Mouse (Mus musculus): ENCODE measurements around the gene Mrpl17.
"Not testable (repeated sequence)": the region's sequence is repeated elsewhere in the genome, so short reads cannot be mapped to it uniquely, and the experiment has no call there.

The Mrpl17 gene

GRCm38 (mm10) chr7:105810877-105811489, at the start of gene Mrpl17:
Gene Mrpl17, minus strand, starts transcription at chr7:105811099.
- peak; percentile 100 for DNase-seq (ENCODE audit: extremely low spot score, low spot score)

DNA sequence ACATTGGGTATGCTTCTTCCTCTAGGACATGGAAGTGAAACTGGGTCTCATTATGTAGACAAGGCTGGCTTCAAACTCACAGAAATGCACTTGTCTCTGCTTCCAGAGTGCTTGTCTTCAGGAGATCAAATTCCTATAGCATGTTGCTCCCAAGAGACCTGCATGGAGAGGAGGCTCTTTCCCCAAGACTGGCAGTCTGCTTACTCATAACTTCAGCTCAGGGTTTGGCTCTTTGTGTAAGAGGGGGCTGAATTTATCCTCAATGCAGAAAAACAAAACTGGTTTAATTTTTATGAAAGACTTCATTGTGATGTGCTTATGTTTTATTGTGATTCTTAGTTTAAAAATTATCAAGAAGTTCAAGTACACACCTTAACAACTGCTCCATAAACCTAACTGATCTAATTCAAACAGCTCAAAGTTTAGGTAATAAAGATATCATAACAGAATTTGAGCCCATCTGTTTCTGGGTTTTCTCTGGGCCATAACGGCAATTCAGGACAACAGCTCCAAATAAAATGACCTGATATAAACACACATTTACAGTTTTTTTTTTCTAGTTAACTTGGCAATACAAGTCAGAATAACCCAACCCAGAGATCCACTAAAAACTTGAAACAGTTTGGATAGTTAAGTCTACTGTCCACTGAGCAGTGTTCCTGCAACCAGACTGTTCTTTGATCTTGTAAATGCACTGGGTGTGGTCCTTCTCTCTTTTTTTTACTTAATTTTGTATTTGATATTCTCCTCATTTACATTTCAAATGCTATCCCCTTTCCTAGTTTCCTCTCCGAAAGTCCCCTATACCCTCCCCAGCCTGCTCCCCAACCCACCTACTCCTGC, 45.0 kb upstream of the Mrpl17 start:
- DNase-seq (ENCODE audit: extremely low spot score, low spot score), result not testable (repeated sequence)

DNA sequence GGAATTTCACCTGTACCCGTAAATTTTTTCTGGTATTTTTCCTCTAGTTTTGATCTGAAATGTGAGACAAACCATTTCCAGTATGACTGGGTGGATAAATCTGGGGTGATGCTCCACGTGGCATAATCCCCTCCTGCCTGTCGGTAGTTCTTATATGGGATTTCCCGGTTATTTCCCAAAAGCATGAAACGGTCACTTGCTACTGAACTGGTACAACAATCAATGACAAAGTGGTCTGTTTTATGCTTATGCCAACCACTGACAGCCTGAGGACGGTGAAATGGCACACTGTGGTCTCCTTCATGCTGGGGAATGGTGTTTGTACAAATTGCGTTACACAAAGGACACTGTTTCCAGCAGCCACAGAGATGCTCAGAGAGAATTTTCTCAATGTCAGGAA, 13.4 kb upstream of the Mrpl17 start:
- no peak for DNase-seq (ENCODE audit: extremely low spot score, low spot score)

- no peak for DNase-seq (ENCODE audit: extremely low spot score, low spot score)
Measured at GRCm38 (mm10) chr7:105818483-105818882, 7.6 kb upstream of the Mrpl17 start.

GRCm38 (mm10) chr7:105816736-105817135, 5.8 kb upstream of the Mrpl17 start:
- DNase-seq (ENCODE audit: extremely low spot score, low spot score), result no peak

DNA sequence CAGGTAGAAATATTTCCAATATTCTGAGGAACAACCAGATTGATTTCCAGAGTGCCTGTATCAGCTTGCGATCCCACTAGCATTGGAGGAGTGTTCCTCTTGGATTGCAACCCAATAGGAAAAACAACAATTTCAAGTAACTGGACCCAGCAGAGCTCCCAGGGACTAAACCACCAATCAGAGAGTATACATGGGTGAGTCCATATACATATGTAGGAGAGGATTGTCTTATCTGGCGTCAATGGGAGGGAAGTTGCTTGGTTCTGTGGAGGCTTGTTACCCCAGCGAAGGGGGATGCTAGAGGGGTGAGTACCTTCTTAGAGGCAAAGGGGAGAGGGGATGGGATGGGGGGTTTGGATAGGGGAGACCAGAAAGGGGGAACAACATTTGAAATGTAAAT, 2.4 kb upstream of the Mrpl17 start:
- DNase-seq (ENCODE audit: extremely low spot score, low spot score), result no peak

DNA sequence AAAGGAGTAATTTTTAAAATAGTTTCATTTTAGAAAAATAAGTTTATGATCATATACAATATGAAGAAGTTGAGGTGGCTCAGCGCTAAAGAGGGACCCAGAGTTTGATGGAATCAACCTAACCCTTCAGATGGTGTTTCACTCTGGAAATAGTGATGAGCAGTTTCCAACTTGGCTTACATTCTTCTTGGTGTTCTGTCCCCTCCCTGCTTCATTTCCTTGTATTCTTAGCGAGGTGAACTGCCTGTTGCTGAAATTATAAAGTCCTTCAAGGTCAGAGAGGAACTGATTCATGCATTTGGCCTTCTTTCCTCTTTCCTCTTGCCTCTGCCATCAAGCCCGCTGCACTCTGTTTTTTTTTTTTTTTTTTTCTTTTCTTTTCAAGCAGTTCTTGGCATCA, 1.7 kb upstream of the Mrpl17 start:
- DNase-seq (ENCODE audit: extremely low spot score, low spot score), result no peak

GRCm38 (mm10) chr7:105811516-105811915, 617 bp upstream of the Mrpl17 start:
- no peak for DNase-seq (ENCODE audit: extremely low spot score, low spot score)

DNA sequence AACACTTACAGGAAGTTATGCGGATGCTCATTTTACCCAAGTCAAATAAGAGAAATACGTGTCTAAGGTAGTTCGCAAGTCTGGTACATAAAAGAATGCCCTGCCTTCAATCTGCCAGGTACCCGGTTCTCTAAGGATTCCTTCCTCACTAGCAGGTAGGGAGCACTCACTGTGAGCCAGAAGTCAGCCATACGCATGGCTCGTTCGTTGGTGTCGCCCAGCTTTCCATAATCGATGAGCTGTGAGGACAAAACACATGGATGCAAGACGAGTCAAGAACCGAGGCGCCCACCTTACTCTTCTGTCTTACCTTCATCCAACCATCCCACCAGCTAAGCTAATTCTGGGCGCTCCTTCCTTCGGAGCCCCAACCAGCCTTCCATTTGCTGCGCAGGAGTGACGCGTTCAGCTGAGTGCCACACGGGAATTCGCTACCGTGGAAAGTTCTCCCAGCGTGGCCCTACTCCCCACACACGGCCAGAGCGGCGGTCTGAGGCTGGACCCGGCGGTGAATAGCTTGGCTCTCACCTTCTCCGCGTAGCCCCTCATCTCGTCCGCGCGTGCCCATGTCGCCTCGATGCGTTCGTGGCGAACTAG, 521 bp downstream of the Mrpl17 start:
- DNase-seq (ENCODE audit: extremely low spot score, low spot score), result no peak

DNA sequence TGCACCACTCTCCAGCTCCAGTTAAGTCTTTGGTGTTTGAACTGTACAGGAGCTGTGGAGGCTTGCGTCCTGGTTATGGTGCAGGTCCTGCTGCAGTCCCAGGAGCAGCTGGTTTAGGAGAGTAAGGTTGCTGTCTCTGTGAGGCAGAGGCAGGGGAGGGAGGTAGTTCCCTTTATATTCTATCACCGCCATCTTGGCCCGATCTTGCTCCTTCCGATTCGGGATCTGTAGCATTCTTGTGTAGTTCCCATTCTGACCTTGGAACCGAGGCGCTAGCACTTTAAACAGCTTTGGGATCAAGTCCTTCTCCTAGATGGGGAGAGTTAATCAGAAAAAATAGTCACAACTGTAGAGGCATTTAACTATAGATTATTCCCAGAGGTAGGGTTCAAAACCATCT, 1.1 kb downstream of the Mrpl17 start:
- no peak for DNase-seq (ENCODE audit: extremely low spot score, low spot score)

- DNase-seq (ENCODE audit: extremely low spot score, low spot score), result no peak
Measured at GRCm38 (mm10) chr7:105808385-105808784, 2.5 kb downstream of the Mrpl17 start.

DNA sequence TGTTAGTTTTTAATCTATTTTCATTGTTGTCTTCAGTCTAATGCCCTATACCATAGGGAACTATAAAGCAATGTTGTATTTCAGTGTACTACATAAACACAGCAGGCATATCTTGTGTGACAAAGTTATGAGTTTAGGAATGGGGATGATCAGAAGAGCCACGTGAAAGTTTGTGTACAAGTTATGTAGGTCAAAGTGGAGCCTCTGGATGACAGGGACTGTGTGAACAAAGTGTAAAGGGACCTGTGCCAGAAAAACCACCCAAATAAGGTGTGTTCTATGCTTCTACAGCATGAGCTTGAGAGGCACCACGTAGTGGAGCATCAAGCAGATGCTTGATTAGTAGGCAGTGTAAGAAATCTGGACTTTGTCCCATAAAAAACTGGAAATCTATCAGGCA, 4.2 kb downstream of the Mrpl17 start:
- no peak for DNase-seq (ENCODE audit: extremely low spot score, low spot score)

GRCm38 (mm10) chr7:105806125-105806524, 4.8 kb downstream of the Mrpl17 start:
- DNase-seq (ENCODE audit: extremely low spot score, low spot score), result no peak

GRCm38 (mm10) chr7:105803428-105803827, 7.5 kb downstream of the Mrpl17 start:
- no peak for DNase-seq (ENCODE audit: extremely low spot score, low spot score)

DNA sequence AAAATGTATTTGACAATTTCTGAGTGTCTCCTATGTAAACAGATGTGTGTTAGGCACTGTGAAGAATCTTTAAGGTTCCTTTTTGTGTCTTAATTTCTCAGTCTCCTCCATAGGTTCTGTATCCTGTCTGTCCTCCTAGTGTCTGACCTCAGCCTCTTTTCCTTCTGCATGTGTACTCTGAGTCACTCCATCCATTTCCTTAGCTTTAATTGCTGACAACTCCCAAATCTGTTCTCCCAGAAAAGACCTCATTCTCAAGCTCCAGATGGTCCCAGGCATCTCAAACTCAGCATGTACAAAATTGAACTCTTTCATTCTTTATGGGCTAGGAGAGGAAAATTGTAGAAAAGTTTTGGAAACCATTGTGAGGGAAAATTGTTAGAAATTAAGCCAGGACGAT, 8.1 kb downstream of the Mrpl17 start:
- no peak for DNase-seq (ENCODE audit: extremely low spot score, low spot score)

DNA sequence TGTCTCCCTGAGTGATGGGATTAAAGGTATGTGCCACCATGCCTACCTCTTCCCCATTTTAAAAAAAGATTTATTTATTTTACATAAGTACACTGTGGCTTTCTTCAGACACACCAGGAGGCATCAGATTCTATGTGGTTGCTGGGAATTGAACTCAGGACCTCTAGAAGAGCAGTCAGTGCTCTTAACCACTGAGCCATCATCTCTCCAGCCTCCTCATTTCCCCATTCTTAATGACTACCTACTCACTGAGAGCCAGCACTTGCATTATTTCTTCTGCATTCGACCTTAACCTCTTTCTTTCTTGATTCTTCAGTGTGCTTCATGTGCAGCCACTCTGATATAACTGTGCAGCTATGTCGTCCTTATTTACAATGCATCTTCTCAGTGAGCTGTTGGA, 8.6 kb downstream of the Mrpl17 start:
- no peak for DNase-seq (ENCODE audit: extremely low spot score, low spot score)

GRCm38 (mm10) chr7:105796972-105797371, 13.9 kb downstream of the Mrpl17 start:
- DNase-seq (ENCODE audit: extremely low spot score, low spot score), result no peak

- no peak for DNase-seq (ENCODE audit: extremely low spot score, low spot score)
Measured at GRCm38 (mm10) chr7:105795759-105796366, 15.0 kb downstream of the Mrpl17 start.

- DNase-seq (ENCODE audit: extremely low spot score, low spot score), result no peak
Measured at GRCm38 (mm10) chr7:105793701-105794100, 17.2 kb downstream of the Mrpl17 start.

DNA sequence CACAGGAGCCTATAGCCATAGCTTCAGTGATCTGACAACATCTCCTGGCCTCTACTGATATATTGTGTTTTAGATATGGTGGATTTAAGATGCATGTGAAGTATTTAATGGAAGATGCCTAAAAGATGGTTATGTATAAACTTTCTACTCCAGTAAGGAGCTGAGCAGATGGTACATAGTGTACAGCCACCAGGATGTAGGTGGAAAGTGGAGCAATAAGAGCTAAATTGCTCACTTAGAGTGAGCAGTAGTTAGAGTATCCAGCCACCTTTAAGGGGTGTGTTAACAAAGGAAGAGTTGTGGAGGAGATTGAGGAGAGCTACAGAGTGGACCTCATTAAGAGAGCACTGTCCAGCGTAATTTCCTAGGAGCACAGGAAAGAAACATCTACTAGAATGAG, 19.8 kb downstream of the Mrpl17 start:
- DNase-seq (ENCODE audit: extremely low spot score, low spot score), result no peak

- DNase-seq (ENCODE audit: extremely low spot score, low spot score), result peak; percentile 64
Measured at GRCm38 (mm10) chr7:105787285-105788140, 23.4 kb downstream of the Mrpl17 start, which contains the start of gene Dchs1. Gene Dchs1, minus strand, starts transcription at chr7:105787654.

All from neural tube, embryonic 10.5 days (tissue).